Mouse (Mus musculus) thymus, adult 2 months (tissue): Measurements from ENCODE around the gene Zyg11b.

Source experiments
- CTCF ChIP-seq: fragments of 200-500 bp; IDR thresholded peaks from 2 replicates; pipeline ENCODE4 v1.5.1; 2012; ENCODE audit warnings: mild to moderate bottlenecking, control low read depth, low read length, moderate library complexity, borderline replicate concordance; ENCODE audit not compliant: control insufficient read depth, poor library complexity, insufficient read depth; ENCODE audit errors: extremely low read depth
- POLR2A ChIP-seq: fragments of 200-500 bp; IDR thresholded peaks from 2 replicates; pipeline ENCODE4 v1.6.1; 2012; ENCODE audit warnings: mild to moderate bottlenecking, low read length, control low read depth, moderate library complexity; ENCODE audit not compliant: control insufficient read depth, poor library complexity, insufficient read depth; ENCODE audit errors: extremely low read depth

- TF ChIP-seq CTCF: no peak
- TF ChIP-seq POLR2A: no peak
Measured at GRCm38 (mm10) chr4:108233654-108234053, 67.2 kb downstream of the Zyg11b start.
